8 mouse cellular contexts compared by ENCODE assay signal in genomic region chr8:11001062-11001549, GRCm38 (mm10). TPM values are rescaled to one million over a fixed set of nuclear protein-coding genes. Genes with fewer than 3 reads are reported as not detected.
A peak's percentile ranks its signal among the peaks of the same experiment; 100 is the strongest.
DNase-seq lines count a peak whose midpoint lies in the region; ATAC-seq and TF ChIP-seq lines count a peak whose summit lies in the region.

No protein-coding gene starts in this region.

- 0 out of 2 replicates have a peak, but pooled peaks cover 1% of the 10 kb centered on the region for H3K27me3 ChIP-seq in kidney, embryonic 15.5 days
- no peaks in the 10 kb centered on the region for H3K27me3 ChIP-seq in liver, embryonic 13.5 days
- H3K27me3 ChIP-seq in myocyte (ENCODE audit: control insufficient read depth, insufficient read depth, insufficient read length), result no peaks in the 10 kb centered on the region

- WGBS in kidney, embryonic 15.5 days, result 7% methylated on average over 6 of the region's 6 CpGs
- WGBS in liver, embryonic 13.5 days (ENCODE audit: insufficient replicate concordance), result 6% methylated on average over 6 of the region's 6 CpGs

- H3K79me2 ChIP-seq in myocyte (ENCODE audit: control insufficient read depth, insufficient read depth), result peaks cover 5% of the 10 kb centered on the region

- H3K4me1 ChIP-seq in kidney, embryonic 15.5 days, result peaks cover 86% of the 10 kb centered on the region
- H3K4me1 ChIP-seq in liver, embryonic 13.5 days (replicated peaks), result peaks cover 96% of the 10 kb centered on the region

- H3K9me3 ChIP-seq in kidney, embryonic 15.5 days (replicated peaks), result no peaks in the 10 kb centered on the region
- no peaks in the 10 kb centered on the region for H3K9me3 ChIP-seq in liver, embryonic 13.5 days (replicated peaks)

- H3K4me2 ChIP-seq in kidney, embryonic 15.5 days, result peak overlapping the region; percentile 93
- H3K4me2 ChIP-seq in liver, embryonic 13.5 days, result peak overlapping the region; percentile 97
- H3K4me2 ChIP-seq in myocyte (ENCODE audit: low read depth), result peak overlapping the region; percentile 15

- ATAC-seq in kidney, embryonic 15.5 days (replicated peaks; ENCODE audit: low FRiP score), result no peak
- ATAC-seq in liver, embryonic 13.5 days (ENCODE audit: low read depth), result peak; percentile 43

- peaks cover 21% of the 10 kb centered on the region for H3K36me3 ChIP-seq in kidney, embryonic 15.5 days
- peaks cover 58% of the 10 kb centered on the region for H3K36me3 ChIP-seq in liver, embryonic 13.5 days
- H3K36me3 ChIP-seq in myocyte (ENCODE audit: control insufficient read depth, insufficient read depth), result no peaks in the 10 kb centered on the region

- peak overlapping the region; percentile 83 for H3K4me3 ChIP-seq in kidney, embryonic 15.5 days (replicated peaks)
- peak overlapping the region; percentile 92 for H3K4me3 ChIP-seq in liver, embryonic 13.5 days (replicated peaks)
- no peak overlapping the region for H3K4me3 ChIP-seq in myocyte

- H3ac ChIP-seq in myocyte (ENCODE audit: control insufficient read depth, insufficient read length), result no peak overlapping the region

- DNase-seq in kidney, adult 8-10 months, result no peak
- DNase-seq in embryo, embryonic 11 days, result peak; percentile 69
- peak; percentile 40 to 41 for DNase-seq in heart, postnatal 10 days
- DNase-seq in liver, embryonic 13.5 days, result no peak
- no peak for DNase-seq in cerebellum, adult 9-10 months
- DNase-seq in gastrocnemius, postnatal 25 days, result no peak

- intact Hi-C loops in heart, postnatal 10 days (cut with DNase I), result no loop called here

- TF ChIP-seq POLR2A in myocyte (IDR thresholded peaks at IDR 0.05; ENCODE audit: insufficient read length, low read depth), result no peak

- peak overlapping the region; percentile 61 for H3K27ac ChIP-seq in kidney, embryonic 15.5 days
- peak overlapping the region; percentile 75 for H3K27ac ChIP-seq in liver, embryonic 13.5 days

- 0 out of 2 replicates have a peak overlapping the region, but pooled peaks have one; percentile 11 for H3K9ac ChIP-seq in kidney, embryonic 15.5 days
- peak overlapping the region; percentile 97 for H3K9ac ChIP-seq in liver, embryonic 13.5 days

TF ChIP-seq in myocyte, 11 proteins besides CTCF, POLR2A, EP300 and RAD21:
- TF ChIP-seq POLR2AphosphoS2 (IDR thresholded peaks at IDR 0.05; ENCODE audit: insufficient read length, low read depth), result no peak
- no peak for TF ChIP-seq TCF3 (IDR thresholded peaks at IDR 0.05; ENCODE audit: insufficient read length, low read depth)
- no peak for TF ChIP-seq SRF (IDR thresholded peaks at IDR 0.05; ENCODE audit: control insufficient read depth, insufficient read length, low read depth)
- no peak for TF ChIP-seq MAX (IDR thresholded peaks at IDR 0.05; ENCODE audit: low read depth)
- TF ChIP-seq MYOD1 (IDR thresholded peaks at IDR 0.05; ENCODE audit: control insufficient read depth in 1 of 3, insufficient read length in 2 of 3, low read depth in 2 of 3), result peak in 1 of 3 experiments; percentile 36
- TF ChIP-seq MYOG (IDR thresholded peaks at IDR 0.05; ENCODE audit: control insufficient read depth in 1 of 3, insufficient read depth in 1 of 3, insufficient read length in 2 of 3, low read depth in 2 of 3), result peak in 2 of 3 experiments; percentile 5 to 76
- no peak for TF ChIP-seq REST (IDR thresholded peaks at IDR 0.05; ENCODE audit: insufficient read depth, insufficient read length)
- TF ChIP-seq E2F4 (IDR thresholded peaks at IDR 0.05; ENCODE audit: insufficient read depth), result no peak
- TF ChIP-seq CEBPB (IDR thresholded peaks at IDR 0.05; ENCODE audit: insufficient read depth, poor library complexity, severe bottlenecking), result no peak
- peak; percentile 63 for TF ChIP-seq USF1 (IDR thresholded peaks at IDR 0.05; ENCODE audit: low read depth)
- no peak for TF ChIP-seq TCF12 (IDR thresholded peaks at IDR 0.05; ENCODE audit: insufficient read depth, poor library complexity, severe bottlenecking)

RNA-seq across cellular contexts. Expression of gene Irs2, which starts 7.2 kb away (rescaled TPM):
- 5.6 and 5.7 TPM in 2 replicates for polyA plus RNA-seq in kidney, embryonic 15.5 days (2015; fragmentation: Nextera tagmentation; extraction: Ambion mirVana)
- 10 to 100 TPM; 17.7 to 22.0 TPM for total RNA-seq in heart, postnatal 10 days (2021)
- 2.9 and 3.4 TPM in 2 replicates for polyA plus RNA-seq in liver, embryonic 13.5 days (2015; fragmentation: Nextera tagmentation; extraction: Ambion mirVana)
- polyA plus RNA-seq in myocyte (2012; fragmentation: generic; extraction: Trizol), result 2.0 TPM
- 10 to 100 TPM in 1 of 2 experiments, 1 to 10 TPM in 1; 7.7 to 12.7 TPM for total RNA-seq in gastrocnemius, postnatal 25 days (2021)

Comparison
In these comparisons a context has a peak if more than half of its experiments do, and no peak if none do; other contexts are left out.
1. H3K4me2 ChIP-seq: peak in every context shown above with its lines; median percentile 97 in liver, embryonic 13.5 days; 93 in kidney, embryonic 15.5 days; 15 in myocyte.
2. DNase-seq: peak in embryo, embryonic 11 days (single experiment) and heart, postnatal 10 days (2 of 2); none in kidney, adult 8-10 months (0 of 2), liver, embryonic 13.5 days (single experiment), cerebellum, adult 9-10 months (single experiment) and gastrocnemius, postnatal 25 days (single experiment).